Mouse (Mus musculus) G1E (cell line): ENCODE measurements around the gene Hes7. TPM values are rescaled to one million over a fixed set of nuclear protein-coding genes. Genes with fewer than 3 reads are reported as not detected.
A peak's percentile ranks its signal among the peaks of the same experiment; 100 is the strongest.

ENCODE experiments used
- ATAC-seq: 2 replicates; pipeline ENCODE4 v1.8.0; 2016; ENCODE audit warnings: mild to moderate bottlenecking; ENCODE audit not compliant: insufficient number of reproducible peaks, poor library complexity, low FRiP score, severe bottlenecking; ENCODE audit errors: extremely low read depth
- DNase-seq: peaks from one replicate; pipeline ENCODE4 v3.0.0; 2012; ENCODE audit warnings: low spot score
- H3K27me3 ChIP-seq: 2 replicates; pipeline ENCODE4 v1.6.1; 2012; ENCODE audit warnings: mild to moderate bottlenecking, low read length, inconsistent platforms; ENCODE audit not compliant: insufficient read depth
- H3K36me3 ChIP-seq: replicated peaks from 2 replicates; pipeline ENCODE3; 2012; ENCODE audit warnings: mild to moderate bottlenecking, inconsistent platforms
- H3K4me1 ChIP-seq: 2 replicates; pipeline ENCODE4 v1.6.1; 2012; ENCODE audit warnings: low read depth, low read length, inconsistent platforms, mixed read lengths; ENCODE audit not compliant: insufficient read depth
- H3K4me3 ChIP-seq: 2 replicates; pipeline ENCODE4 v1.5.1; 2012; ENCODE audit warnings: low read depth, mild to moderate bottlenecking, inconsistent platforms, low read length, moderate library complexity, mixed read lengths
- H3K9me3 ChIP-seq: replicated peaks from 2 replicates; pipeline ENCODE4 v1.6.1; 2012; ENCODE audit warnings: inconsistent platforms
- CTCF ChIP-seq: IDR thresholded peaks from 2 replicates; pipeline ENCODE4 v1.5.1; 2012; ENCODE audit warnings: low read depth, low read length, inconsistent platforms, mixed read lengths
- GATA1 ChIP-seq: IDR thresholded peaks from 2 replicates; pipeline ENCODE4 v1.6.1; 2012; ENCODE audit warnings: borderline replicate concordance, low read length, inconsistent platforms, mixed read lengths
- GATA2 ChIP-seq: IDR thresholded peaks from 2 replicates; pipeline ENCODE4 v1.6.1; 2012; ENCODE audit warnings: low read depth, low read length, inconsistent platforms, borderline replicate concordance
- POLR2AphosphoS5 ChIP-seq: IDR thresholded peaks from 2 replicates; pipeline ENCODE4 v1.6.1; 2012; ENCODE audit warnings: low read depth, low read length, inconsistent platforms; ENCODE audit not compliant: insufficient replicate concordance
- TAL1 ChIP-seq: conservative IDR thresholded peaks from 2 replicates; pipeline ENCODE4 v1.6.1; 2012; ENCODE audit warnings: low read depth, low read length, inconsistent platforms, mixed read lengths
- polyA plus RNA-seq: library from polyadenylated mRNA; stranded (reverse); fragments of >175 nt; gene quantifications from 2 replicates; pipeline ENCODE4 v1.2.3, GENCODE M21; 2012
- total RNA-seq, 2 experiments: library from RNA; stranded (forward) in 1 of 2; stranded (reverse) in 1 of 2; fragments of 200-1000 nt in 1 of 2; fragments of >200 nt in 1 of 2; fragmentation: Nextera tagmentation in 1 of 2; gene quantifications; 2 replicates each; pipeline ENCODE4 v1.2.3; 2014 to 2017

The Hes7 gene
- total and polyA plus RNA-seq, 3 experiments, result 0.22 to 1.2 TPM; not detected in 1

DNA sequence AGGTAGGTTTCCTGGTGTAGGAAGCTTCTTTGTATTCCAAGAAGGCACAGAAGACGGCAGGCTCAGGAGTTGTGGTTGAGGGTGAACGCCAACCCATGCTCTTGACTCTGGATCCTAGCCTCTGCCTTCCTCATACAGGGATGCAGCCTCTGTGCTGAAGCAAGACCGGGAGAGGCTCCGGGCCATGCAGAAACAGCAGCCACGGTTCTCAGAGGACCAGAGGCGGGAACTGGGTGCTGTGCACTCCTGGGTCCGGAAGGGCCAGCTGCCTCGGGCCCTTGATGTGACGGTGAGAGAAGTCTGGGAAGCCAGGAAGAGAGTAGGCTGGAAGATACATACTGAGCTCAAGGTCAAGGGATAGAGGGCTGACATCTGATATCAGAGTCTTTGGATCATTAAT is 12.0 kb upstream of the Hes7 start:
- Histone ChIP-seq H3K27me3 (peaks cover 15% of the 10 kb centered on the region), H3K36me3 (peaks cover 68% of the 10 kb centered on the region), H3K4me3 (no peak overlapping the region), H3K4me1 (peaks cover 36% of the 10 kb centered on the region), H3K9me3 (no peaks in the 10 kb centered on the region)
- ATAC-seq (no peak), DNase-seq (no peak)
- TF ChIP-seq TAL1 (no peak), GATA1 (no peak), GATA2 (no peak), CTCF (no peak), POLR2AphosphoS5 (no peak)

DNA sequence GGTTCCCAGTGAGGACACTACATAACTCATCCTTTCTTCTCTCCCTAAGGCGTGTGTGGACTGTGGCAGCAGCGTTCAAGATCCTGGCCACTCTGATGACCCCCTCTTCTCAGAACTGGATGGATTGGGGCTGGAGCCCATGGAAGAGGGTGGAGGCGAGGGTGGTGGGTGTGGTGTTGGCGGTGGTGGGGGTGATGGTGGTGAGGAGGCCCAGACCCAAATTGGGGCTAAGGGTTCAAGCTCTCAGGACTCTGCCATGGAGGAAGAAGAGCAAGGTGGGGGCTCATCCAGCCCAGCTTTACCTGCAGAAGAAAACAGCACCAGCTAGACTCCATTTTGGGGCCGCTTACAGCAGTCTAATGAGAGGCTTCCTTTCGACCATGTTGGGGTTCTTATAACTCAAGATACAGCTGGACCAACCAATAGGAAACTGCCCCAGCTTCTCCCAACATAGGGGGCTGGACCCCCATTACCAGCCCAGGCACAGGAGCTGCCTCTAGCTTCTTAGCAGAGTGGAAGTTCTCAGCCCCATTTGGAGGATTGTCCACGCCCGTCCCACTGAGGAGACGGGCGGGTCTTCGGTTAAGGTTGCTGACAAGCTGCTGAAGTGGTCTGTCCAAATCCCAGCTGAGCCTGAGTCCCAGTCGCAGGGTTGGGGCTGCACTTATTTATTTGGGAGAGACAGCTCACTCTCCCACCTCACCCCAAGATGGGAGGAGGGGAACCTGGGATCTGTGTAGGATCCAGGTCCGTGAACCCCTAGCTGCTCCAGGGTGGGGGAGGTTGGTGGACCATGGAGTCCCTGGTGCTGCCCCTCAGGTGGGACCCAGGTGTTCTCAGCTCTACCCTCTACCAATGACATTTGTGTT is 10.9 kb upstream of the Hes7 start:
- no peak for DNase-seq
- Histone ChIP-seq H3K27me3 (peaks cover 15% of the 10 kb centered on the region), H3K4me3 (peak overlapping the region; percentile 11; the same call in 1 of the 2 replicates), H3K9me3 (no peaks in the 10 kb centered on the region), H3K4me1 (peaks cover 37% of the 10 kb centered on the region), H3K36me3 (peaks cover 58% of the 10 kb centered on the region)
- TF ChIP-seq CTCF (no peak), POLR2AphosphoS5 (no peak; the same call in 1 of the 2 replicates), GATA2 (no peak), TAL1 (no peak), GATA1 (no peak)
- ATAC-seq, result no peak

GRCm38 (mm10) chr11:69110319-69111046 is 9.7 kb upstream of the Hes7 start:
- no peaks in the 10 kb centered on the region for H3K9me3 ChIP-seq
- H3K36me3 ChIP-seq, result peaks cover 46% of the 10 kb centered on the region
- ATAC-seq, result no peak
- H3K4me1 ChIP-seq, result peaks cover 34% of the 10 kb centered on the region
- DNase-seq, result no peak
- peaks cover 18% of the 10 kb centered on the region for H3K27me3 ChIP-seq
- H3K4me3 ChIP-seq, result peak overlapping the region; percentile 52; the same call in 1 of the 2 replicates
- TF ChIP-seq GATA1 (no peak), POLR2AphosphoS5 (no peak), CTCF (no peak), GATA2 (no peak), TAL1 (no peak)

- H3K4me1 ChIP-seq, result peaks cover 34% of the 10 kb centered on the region
- H3K9me3 ChIP-seq, result no peaks in the 10 kb centered on the region
- H3K36me3 ChIP-seq, result peaks cover 38% of the 10 kb centered on the region
- no peak for ATAC-seq
- no peak for DNase-seq
- peak overlapping the region; percentile 52; the same call in 1 of the 2 replicates for H3K4me3 ChIP-seq
- peaks cover 21% of the 10 kb centered on the region for H3K27me3 ChIP-seq
- TF ChIP-seq GATA2, result no peak
These were observed 9.0 kb upstream of the Hes7 start for GRCm38 (mm10) chr11:69111051-69111810.

- Histone ChIP-seq H3K4me3 (no peak overlapping the region), H3K4me1 (peaks cover 39% of the 10 kb centered on the region), H3K9me3 (no peaks in the 10 kb centered on the region), H3K27me3 (peaks cover 21% of the 10 kb centered on the region), H3K36me3 (peaks cover 32% of the 10 kb centered on the region)
- TF ChIP-seq GATA1 (no peak), CTCF (no peak), POLR2AphosphoS5 (no peak), TAL1 (no peak), GATA2 (no peak)
- ATAC-seq, result no peak
- DNase-seq, result no peak
These were observed 8.3 kb upstream of the Hes7 start for GRCm38 (mm10) chr11:69111865-69112264.

GRCm38 (mm10) chr11:69114018-69114417 is 6.2 kb upstream of the Hes7 start:
- H3K36me3 ChIP-seq, result peaks cover 10% of the 10 kb centered on the region
- peaks cover 53% of the 10 kb centered on the region for H3K4me1 ChIP-seq
- DNase-seq, result no peak

More at GRCm38 (mm10) chr11:69114018-69114417, 6.2 kb upstream of the Hes7 start:
- Histone ChIP-seq H3K4me3 (no peak overlapping the region), H3K27me3 (peaks cover 21% of the 10 kb centered on the region), H3K9me3 (no peaks in the 10 kb centered on the region)
- no peak for ATAC-seq
- TF ChIP-seq GATA1, result no peak
- no peak for TF ChIP-seq TAL1
- TF ChIP-seq CTCF, result no peak
- no peak for TF ChIP-seq POLR2AphosphoS5
- no peak for TF ChIP-seq GATA2
